Mouse (Mus musculus): ENCODE data around the gene Tex14. TPM values are rescaled to one million over a fixed set of nuclear protein-coding genes. Genes with fewer than 3 reads are reported as not detected.
"Not testable (repeated sequence)": the region's sequence is repeated elsewhere in the genome, so short reads cannot be mapped to it uniquely, and the experiment has no call there.

The Tex14 gene
- total RNA-seq, 2 experiments from 2014 or later, result 0.33 TPM; not detected in 1

DNA sequence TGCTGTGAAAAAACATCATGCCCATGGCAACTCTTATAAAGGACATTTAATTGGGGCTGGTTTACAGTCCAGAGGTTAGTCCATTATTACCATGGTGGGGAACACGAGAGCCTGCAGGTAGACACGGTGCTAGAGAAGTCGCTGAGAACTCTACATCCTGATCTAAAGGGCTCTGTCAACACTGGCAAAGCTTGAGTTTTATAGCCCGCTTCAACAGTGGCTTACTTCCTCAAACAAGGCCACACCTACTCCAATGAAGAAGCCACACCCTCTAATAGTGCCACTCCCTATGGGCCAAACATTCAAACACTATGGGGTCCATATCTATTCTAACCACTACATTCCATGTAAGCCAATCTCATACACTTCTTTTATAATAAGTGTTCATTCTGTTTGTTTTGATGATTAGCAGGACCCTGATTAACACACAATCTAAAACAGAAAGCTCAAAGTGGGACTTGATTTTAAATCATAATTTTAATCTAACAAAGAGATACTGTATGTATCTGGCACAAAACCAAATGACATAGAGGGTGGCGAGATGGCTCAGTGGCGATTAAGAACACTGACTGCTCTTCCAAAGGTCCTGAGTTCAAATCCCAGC is 61.2 kb downstream of the Tex14 start:
- intact Hi-C loops (cut with DNase I), result loop anchor here (10.0 kb wide), 1 partner anchor 1111 kb away; the partner anchor contains the start of gene Med13
- no peak for DNase-seq

GRCm38 (mm10) chr11:87467491-87468277 is 62.8 kb downstream of the Tex14 start:
- no peak for DNase-seq
- intact Hi-C loops (cut with DNase I), result loop anchor here (10.0 kb wide), 1 partner anchor 1113 kb away; the partner anchor contains the start of gene Med13

GRCm38 (mm10) chr11:87468278-87468655 is 63.4 kb downstream of the Tex14 start:
- intact Hi-C loops (cut with DNase I), result loop anchor here (10.0 kb wide), 1 partner anchor 1113 kb away; the partner anchor contains the start of gene Med13
- no peak for DNase-seq

DNA sequence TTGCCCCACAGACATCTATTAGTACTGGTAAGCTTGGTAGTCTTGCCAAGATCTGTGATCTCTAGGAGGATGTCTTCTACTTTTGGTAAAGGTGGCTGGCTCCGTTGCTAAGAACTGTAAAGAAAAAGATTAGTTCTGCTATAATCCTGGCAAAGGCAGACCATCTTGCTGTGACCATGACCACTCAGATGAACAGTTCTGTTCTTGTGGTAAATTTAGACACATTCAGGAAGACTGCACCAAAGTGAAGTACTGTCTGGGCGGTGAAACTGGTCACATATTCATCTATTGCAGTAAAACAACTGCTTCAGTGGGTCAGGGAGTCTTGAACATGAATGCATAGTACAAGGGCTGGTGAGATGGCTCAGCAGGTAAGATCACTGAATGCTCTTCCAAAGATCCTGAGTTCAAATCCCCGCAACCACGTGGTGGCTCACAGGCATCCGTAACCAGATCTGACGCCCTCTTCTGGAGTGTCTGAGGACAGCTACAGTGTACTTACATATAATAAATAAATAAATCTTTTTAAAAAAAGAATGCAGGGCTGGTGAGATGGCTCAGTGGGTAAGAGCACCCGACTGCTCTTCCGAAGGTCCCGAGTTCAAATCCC is 63.9 kb downstream of the Tex14 start:
- intact Hi-C loops (cut with DNase I), result loop anchor here (10.0 kb wide), 1 partner anchor 1114 kb away; the partner anchor contains the start of gene Med13
- no peak for DNase-seq

GRCm38 (mm10) chr11:87470807-87471698 is 66.2 kb downstream of the Tex14 start:
- DNase-seq, result peak; percentile 73 to 81
- intact Hi-C loops (cut with DNase I), result not testable (repeated sequence)

- intact Hi-C loops (cut with DNase I); DNase-seq: not testable (repeated sequence)
Observed at GRCm38 (mm10) chr11:87471699-87471997, 66.8 kb downstream of the Tex14 start.

DNA sequence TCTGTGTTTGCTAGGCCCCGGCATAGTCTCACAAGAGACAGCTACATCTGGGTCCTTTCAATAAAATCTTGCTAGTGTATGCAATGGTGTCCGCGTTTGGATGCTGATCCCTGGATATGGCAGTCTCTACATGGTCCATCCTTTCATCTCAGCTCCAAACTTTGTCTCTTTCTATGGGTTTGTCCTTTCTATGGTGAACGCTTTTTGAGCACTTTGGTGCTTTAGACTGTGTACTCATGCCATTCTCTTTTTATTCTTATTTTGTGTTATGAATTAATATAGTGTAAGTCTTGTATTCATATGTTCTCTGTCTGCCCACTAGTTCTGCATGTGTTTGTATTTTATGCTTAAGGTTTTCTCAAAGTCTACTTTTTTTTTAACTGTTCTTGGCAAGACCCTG is 67.2 kb downstream of the Tex14 start:
- intact Hi-C loops (cut with DNase I), result loop anchor here (2.0 kb wide), 1 partner anchor 45 kb away; no protein-coding TSS in a partner anchor
- not testable (repeated sequence) for DNase-seq

DNA sequence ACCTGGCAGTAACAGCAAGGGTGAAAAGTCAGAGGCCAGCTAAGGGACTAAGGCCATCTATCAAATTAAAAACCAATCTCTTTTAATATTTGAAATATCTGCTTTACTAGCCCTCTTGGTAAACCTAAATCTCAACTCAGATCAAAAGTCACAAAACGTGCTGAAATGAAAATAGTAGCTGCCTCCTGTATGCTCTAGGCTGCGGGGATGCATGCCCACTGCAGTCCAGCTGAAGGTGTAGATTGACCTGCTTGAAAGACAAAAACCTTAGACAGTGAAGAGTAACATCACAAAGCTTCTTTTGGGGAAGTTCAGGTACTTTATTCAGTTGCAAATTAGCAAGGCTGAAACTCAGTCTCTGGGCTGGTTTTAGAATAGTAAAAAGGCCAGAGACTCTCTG is 74.3 kb downstream of the Tex14 start:
- DNase-seq, result not testable (repeated sequence)

GRCm38 (mm10) chr11:87483796-87484326 is 79.0 kb downstream of the Tex14 start:
- DNase-seq, result no peak

More for the DNA sequence above, 74.3 kb downstream of the Tex14 start:
- intact Hi-C loops (cut with DNase I), result not testable (repeated sequence)

DNA sequence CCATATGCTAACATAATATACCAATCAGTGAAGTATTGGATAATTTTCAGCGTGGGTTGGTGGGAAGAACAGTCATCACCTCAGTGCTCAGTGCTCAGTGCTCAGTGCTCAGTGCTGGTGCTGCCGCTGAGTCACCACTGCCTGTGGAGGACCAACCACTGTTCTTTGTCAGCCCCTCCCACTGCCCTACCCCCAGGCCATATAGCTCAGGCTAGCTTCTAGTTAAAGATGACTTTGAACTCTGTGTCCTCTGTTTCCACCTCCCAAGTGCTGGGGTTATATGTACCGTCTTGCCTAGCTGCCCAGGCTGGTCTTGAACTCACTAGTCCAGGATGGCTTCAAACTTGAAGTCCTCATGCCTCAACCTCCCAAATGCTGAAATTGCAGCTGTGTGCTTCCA is 84.1 kb downstream of the Tex14 start:
- intact Hi-C loops (cut with DNase I), result no loop called here

More at GRCm38 (mm10) chr11:87483796-87484326, 79.0 kb downstream of the Tex14 start:
- intact Hi-C loops (cut with DNase I), result no loop called here

GRCm38 (mm10) chr11:87504690-87505214 is 99.9 kb downstream of the Tex14 start:
- intact Hi-C loops (cut with DNase I), result loop anchor here (1.0 to 5.0 kb wide), 3 partner anchors 77 to 290 kb away; no protein-coding TSS in a partner anchor
- no peak for DNase-seq

More for the DNA sequence above, 84.1 kb downstream of the Tex14 start:
- DNase-seq, result no peak

GRCm38 (mm10) chr11:87506502-87506901 is 101.6 kb downstream of the Tex14 start:
- DNase-seq, result no peak
- intact Hi-C loops (cut with DNase I), result loop anchor here (2.0 kb wide), 1 partner anchor 24 kb away; no protein-coding TSS in a partner anchor

DNA sequence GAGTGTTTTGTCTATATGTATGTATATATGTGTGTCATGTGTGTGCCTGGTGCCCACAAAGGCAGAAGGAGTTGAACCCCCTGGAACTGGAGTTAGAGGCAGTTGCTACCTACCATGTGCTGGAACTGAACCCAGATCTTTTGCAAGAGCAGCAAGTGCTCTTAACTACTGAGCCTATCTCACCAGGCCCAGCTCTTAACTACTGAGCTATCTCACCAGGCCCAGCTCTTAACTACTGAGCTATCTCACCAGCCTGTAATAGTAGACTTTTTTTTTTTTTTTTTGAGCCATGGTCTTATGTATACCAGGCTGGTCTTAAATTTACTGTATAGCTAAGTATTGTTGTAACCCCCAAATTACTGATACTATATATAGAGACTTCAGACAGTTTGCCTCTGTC is 102.2 kb downstream of the Tex14 start:
- intact Hi-C loops (cut with DNase I), result loop anchor here (2.0 kb wide), 1 partner anchor 24 kb away; no protein-coding TSS in a partner anchor
- DNase-seq, result no peak

DNA sequence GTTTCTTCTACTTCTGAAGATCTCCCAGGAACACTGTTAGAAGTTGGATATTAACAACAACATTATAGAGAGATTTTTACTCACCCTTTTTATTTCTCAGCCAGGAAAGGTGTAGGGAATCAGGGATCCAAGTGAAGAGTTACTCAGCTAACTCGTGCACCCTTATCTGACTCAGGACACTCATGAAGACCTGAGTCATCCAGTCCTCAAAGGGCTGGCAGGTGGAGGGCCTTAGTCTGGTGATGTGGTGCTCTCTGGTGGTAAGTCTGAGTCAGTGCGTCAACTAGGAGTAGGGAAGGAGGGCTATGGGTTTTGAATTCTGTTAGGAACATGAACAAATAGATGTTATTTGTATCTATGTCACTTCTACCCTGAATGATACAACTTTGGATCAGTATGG is 114.4 kb downstream of the Tex14 start:
- peak in 1 of 2 experiments; percentile 5 for DNase-seq
- intact Hi-C loops (cut with DNase I), result no loop called here

DNA sequence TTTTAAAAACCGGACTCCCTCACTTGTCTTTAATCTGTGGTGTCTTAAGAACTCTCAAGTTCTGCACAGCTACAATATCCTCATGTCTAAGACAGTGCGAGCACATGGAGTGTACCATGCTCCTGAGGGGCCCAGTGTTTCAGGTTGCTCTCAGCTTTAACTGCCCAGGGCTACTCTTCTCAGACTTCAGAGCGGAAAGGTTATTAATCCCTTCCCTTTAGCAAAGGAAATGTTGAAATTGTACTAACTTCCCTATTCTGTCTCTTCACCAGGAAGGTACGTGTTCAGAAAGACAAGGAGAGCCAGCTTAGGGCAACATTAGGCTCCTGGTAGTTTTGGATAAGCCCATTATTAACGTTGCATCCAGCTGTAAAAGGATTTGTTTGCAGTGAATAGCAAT is 118.6 kb downstream of the Tex14 start:
- no peak for DNase-seq
- intact Hi-C loops (cut with DNase I), result loop anchor here (5.0 kb wide), 1 partner anchor 69 kb away; the partner anchor contains the start of gene Mtmr4

- intact Hi-C loops (cut with DNase I), result loop anchor here (5.0 kb wide), 1 partner anchor 68 kb away; the partner anchor contains the start of gene Mtmr4
Observed at GRCm38 (mm10) chr11:87523967-87524366, 119.1 kb downstream of the Tex14 start.

DNA sequence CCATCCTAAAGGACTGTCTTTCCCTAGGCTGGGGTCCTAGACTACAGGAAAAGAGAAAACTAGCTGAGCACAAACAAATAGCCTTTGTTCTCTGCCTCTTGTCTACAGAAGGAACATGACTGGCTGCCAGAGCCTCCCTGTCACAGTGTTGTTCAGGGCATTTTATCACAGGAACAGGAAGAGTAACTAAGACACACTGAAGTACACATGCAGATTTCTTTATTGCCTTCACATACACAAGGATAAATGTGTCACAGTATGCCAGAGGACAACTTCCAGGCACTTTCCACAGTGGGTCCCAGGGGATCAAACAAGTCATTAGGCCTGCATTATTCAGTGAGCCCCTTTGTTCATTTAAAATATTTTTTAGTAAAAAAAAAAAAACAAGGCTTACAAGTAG is 119.9 kb downstream of the Tex14 start:
- DNase-seq, result no peak
- intact Hi-C loops (cut with DNase I), result loop anchor here (5.0 kb wide), 1 partner anchor 68 kb away; the partner anchor contains the start of gene Mtmr4

More at GRCm38 (mm10) chr11:87523967-87524366, 119.1 kb downstream of the Tex14 start:
- no peak for DNase-seq

DNA sequence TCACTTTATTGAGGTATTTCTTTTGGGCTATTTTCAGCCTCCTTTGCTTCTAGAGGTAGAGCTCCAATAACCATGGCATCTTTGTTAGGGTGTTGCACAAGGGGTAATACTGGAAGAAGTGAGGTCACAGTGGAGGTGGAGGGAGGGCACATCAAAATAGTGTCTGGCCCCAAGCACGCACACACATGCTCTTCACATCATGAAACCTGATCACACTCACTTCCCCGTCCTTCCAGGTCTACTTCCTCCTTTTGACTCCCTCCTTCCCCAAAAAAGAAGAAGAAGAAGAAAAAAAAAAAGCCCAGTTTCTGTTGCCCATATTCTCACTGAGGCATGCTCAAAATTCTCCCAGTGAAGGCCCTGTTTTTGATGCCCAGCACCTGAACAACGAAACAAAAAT is 122.5 kb downstream of the Tex14 start:
- intact Hi-C loops (cut with DNase I), result no loop called here

GRCm38 (mm10) chr11:87527990-87528389 is 123.1 kb downstream of the Tex14 start:
- DNase-seq, result no peak
- intact Hi-C loops (cut with DNase I), result no loop called here

More for the DNA sequence above, 122.5 kb downstream of the Tex14 start:
- no peak for DNase-seq

Data from heart, postnatal 36 days (tissue).